Mouse (Mus musculus) midbrain, embryonic 11.5 days (tissue): ENCODE data around the gene Atp6v0b. TPM values are rescaled to one million over a fixed set of nuclear protein-coding genes. Genes with fewer than 3 reads are reported as not detected.

Experiments
- ATAC-seq: fragments of 200-750 bp; cut with Nextera tagmentation; 2 replicates; pipeline ENCODE4 v1.8.0; 2017; ENCODE audit warnings: moderate TSS enrichment, moderate library complexity; ENCODE audit not compliant: low FRiP score
- DNase-seq: peaks from one replicate; pipeline ENCODE4 v3.0.0; 2015; ENCODE audit warnings: low spot score; ENCODE audit errors: missing footprints
- H3K27ac ChIP-seq: fragments of 300-500 bp; sonication (generic); 2 replicates; pipeline ENCODE4 v1.5.1; 2014; ENCODE audit warnings: low read depth, low read length
- H3K27me3 ChIP-seq: fragments of 300-500 bp; sonication (generic); 2 replicates; pipeline ENCODE4 v1.6.1; 2014; ENCODE audit warnings: mild to moderate bottlenecking, low read length, moderate library complexity, mixed read lengths; ENCODE audit not compliant: control insufficient read depth, insufficient read depth
- H3K36me3 ChIP-seq: fragments of 300-500 bp; sonication (generic); 2 replicates; pipeline ENCODE4 v1.6.1; 2014; ENCODE audit warnings: mild to moderate bottlenecking, low read length, moderate library complexity, mixed read lengths; ENCODE audit not compliant: control insufficient read depth, insufficient read depth
- H3K4me1 ChIP-seq: fragments of 300-500 bp; sonication (generic); 2 replicates; pipeline ENCODE4 v1.6.1; 2014; ENCODE audit warnings: low read length; ENCODE audit not compliant: control insufficient read depth, insufficient read depth
- H3K4me2 ChIP-seq: fragments of 300-500 bp; sonication (generic); 2 replicates; pipeline ENCODE4 v1.6.1; 2014; ENCODE audit warnings: mild to moderate bottlenecking, moderate library complexity
- H3K4me3 ChIP-seq: fragments of 300-500 bp; sonication (generic); 2 replicates; pipeline ENCODE4 v1.5.1; 2014; ENCODE audit warnings: low read depth, low read length
- H3K9ac ChIP-seq: fragments of 300-500 bp; sonication (generic); 2 replicates; pipeline ENCODE4 v1.6.1; 2014; ENCODE audit warnings: low read length
- H3K9me3 ChIP-seq: fragments of 300-500 bp; sonication (generic); 2 replicates; pipeline ENCODE4 v1.6.1; 2016; ENCODE audit warnings: low read length; ENCODE audit not compliant: control insufficient read depth
- WGBS: fragments of 180-500 bp; shearing (Covaris S2); extraction: QIAGEN DNeasy Blood & Tissue Kit; methylation state at CpG from one replicate; pipeline ENCODE4 v1.1.7; 2014; 5-methylcytosine and 5-hydroxymethylcytosine counted together
- polyA plus RNA-seq: library from polyadenylated mRNA; unstranded; fragments of >200 nt; fragmentation: Nextera tagmentation; extraction: Ambion mirVana; gene quantifications from 2 replicates; pipeline ENCODE4 v1.2.1, GENCODE M21; 2014

The Atp6v0b gene
- polyA plus RNA-seq, 1 experiment from 2014 or later = 216 TPM

DNA sequence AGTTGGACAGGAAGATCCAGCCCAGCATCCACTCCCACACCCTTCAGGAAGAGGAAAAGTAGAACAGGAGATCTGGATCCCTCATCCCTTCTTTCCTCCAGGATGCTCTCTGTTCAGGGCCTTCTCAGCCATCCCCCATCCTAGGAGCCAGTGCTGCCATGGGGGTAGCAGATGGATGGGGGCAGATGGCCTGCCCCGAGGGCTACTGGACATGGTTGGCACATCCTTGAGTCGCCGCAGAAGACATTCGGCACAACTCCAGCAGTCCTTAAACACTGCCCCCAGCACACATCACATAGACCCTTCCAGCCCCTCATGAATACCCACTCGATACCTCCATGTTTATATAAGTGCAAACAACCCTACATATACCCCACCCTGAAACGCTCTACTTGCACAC is 8.9 kb upstream of the Atp6v0b start:
- Histone ChIP-seq H3K9me3 (no peaks in the 10 kb centered on the region), H3K27ac (no peak overlapping the region), H3K9ac (no peak overlapping the region), H3K4me1 (peaks cover 6% of the 10 kb centered on the region), H3K4me3 (no peak overlapping the region), H3K27me3 (no peaks in the 10 kb centered on the region), H3K4me2 (no peak overlapping the region), H3K36me3 (peaks cover 17% of the 10 kb centered on the region)
- DNase-seq (no peak), ATAC-seq (no peak)
- WGBS = 98% methylated on average over 6 of the region's 6 CpGs

DNA sequence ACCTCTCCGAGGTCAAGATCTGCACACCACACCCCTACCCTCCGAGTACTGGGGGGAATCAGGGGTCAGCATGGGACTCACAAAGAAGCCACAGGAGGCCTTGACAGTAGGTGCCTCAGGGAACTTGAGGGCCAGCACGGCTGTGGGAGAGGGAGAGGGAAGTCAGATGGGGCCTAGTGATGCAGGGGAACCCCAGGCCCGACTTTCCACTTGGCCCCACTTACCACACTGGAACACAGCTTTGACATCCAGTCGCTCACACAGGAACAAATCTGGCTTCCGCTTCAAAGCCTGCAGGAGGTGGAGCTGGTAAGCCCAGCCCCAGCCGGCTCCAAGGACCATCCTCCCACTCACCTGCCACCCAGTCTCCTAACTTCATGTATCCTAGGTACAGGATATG is 8.2 kb upstream of the Atp6v0b start:
- peaks cover 9% of the 10 kb centered on the region for H3K4me1 ChIP-seq
- H3K4me3 ChIP-seq = no peak overlapping the region
- no peaks in the 10 kb centered on the region for H3K9me3 ChIP-seq
- H3K4me2 ChIP-seq = no peak overlapping the region
- no peak overlapping the region for H3K27ac ChIP-seq
- ATAC-seq (no peak), DNase-seq (no peak)
- no peaks in the 10 kb centered on the region for H3K27me3 ChIP-seq
- no peak overlapping the region for H3K9ac ChIP-seq
- 83% methylated on average over 7 of the region's 7 CpGs for WGBS
- peaks cover 17% of the 10 kb centered on the region for H3K36me3 ChIP-seq

DNA sequence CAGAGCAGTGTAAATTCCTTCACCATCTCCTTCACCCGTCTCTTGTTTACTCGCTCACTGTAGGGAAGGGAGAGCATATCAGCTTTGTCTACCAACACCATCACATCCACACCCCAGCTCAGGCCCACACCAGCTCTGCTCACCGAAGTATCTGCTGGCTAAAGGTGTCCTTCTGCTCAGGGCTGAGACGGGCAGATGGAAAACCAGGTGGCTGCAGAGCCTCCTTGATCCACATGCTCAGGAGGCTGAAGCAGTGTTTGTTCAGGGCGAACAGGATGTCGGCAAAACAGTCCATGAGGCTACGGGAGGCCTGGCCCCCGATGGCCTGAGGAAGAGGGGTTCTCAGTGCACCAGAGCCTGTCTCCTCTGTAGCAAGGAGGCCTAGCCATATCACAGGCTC is 7.5 kb upstream of the Atp6v0b start:
- peaks cover 9% of the 10 kb centered on the region for H3K4me1 ChIP-seq
- no peak for ATAC-seq
- DNase-seq = no peak
- H3K27me3 ChIP-seq = no peaks in the 10 kb centered on the region
- no peak overlapping the region for H3K27ac ChIP-seq
- H3K9ac ChIP-seq = no peak overlapping the region
- peaks cover 14% of the 10 kb centered on the region for H3K36me3 ChIP-seq
- 88% methylated on average over 8 of the region's 8 CpGs for WGBS
- no peak overlapping the region for H3K4me3 ChIP-seq
- H3K9me3 ChIP-seq = no peaks in the 10 kb centered on the region
- H3K4me2 ChIP-seq = no peak overlapping the region

DNA sequence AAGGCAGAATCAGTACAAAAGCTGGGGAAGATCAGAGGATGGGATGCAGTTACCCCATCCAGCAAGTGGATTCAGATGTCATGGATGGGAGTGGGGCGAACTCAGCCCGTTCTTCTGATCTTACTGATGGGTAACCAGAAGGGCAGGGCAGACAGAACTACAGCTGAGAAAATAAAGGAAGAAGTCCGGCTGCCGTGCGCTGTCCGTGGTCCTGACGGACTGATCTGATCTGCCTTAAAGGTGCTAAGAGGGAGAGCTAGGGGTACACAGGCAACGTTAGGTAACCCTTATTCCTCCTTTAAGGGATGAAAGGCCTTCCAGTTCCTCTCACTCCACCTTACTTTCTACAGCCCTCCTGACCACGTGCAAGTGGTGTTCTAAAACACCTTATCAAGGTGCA is 6.2 kb upstream of the Atp6v0b start:
- Histone ChIP-seq H3K27ac (no peak overlapping the region), H3K27me3 (no peaks in the 10 kb centered on the region), H3K9me3 (no peaks in the 10 kb centered on the region), H3K9ac (no peak overlapping the region), H3K4me3 (no peak overlapping the region), H3K36me3 (peaks cover 8% of the 10 kb centered on the region; the same call in 1 of the 2 replicates), H3K4me1 (peaks cover 9% of the 10 kb centered on the region), H3K4me2 (no peak overlapping the region)
- DNase-seq (peak; percentile 91), ATAC-seq (no peak)
- 29% methylated on average over 9 of the region's 9 CpGs for WGBS

DNA sequence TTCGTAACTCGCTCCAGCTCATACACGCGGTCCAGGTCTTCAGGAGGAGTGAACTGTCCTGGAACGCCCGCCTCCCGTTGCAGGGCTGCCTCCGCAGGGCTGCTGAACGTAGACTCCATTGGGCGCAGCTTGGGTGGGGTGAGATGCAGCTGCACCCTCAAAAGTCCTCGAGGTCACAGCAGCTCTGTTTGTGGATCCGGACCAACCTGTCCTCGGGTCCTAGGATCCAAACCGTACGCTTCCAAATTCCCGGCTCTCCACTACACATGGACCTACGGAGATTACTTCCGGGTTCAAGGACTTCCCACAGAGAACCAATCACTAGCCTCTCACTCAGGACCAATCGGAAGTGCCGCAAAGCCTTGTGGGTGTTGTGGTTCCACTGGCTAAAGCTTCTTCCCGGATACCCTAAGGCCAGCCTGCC is 4.6 kb upstream of the Atp6v0b start, which contains the start of gene Dph2:
Gene Dph2 (minus strand): TSS at position 295 of the 424 bp plus-strand sequence.
- H3K27me3 ChIP-seq = no peaks in the 10 kb centered on the region
- peak within 1 kb of the TSS; percentile 55 for H3K4me2 ChIP-seq
- H3K4me1 ChIP-seq = peaks cover 13% of the 10 kb centered on the region
- WGBS = under 1% methylated on average over 21 of the region's 21 CpGs
- peak within 1 kb of the TSS; percentile 74 for H3K4me3 ChIP-seq
- no peaks in the 10 kb centered on the region for H3K9me3 ChIP-seq
- no peak within 1 kb of the TSS for H3K27ac ChIP-seq
- peaks cover 8% of the 10 kb centered on the region; the same call in 1 of the 2 replicates for H3K36me3 ChIP-seq
- peak; percentile 98 for DNase-seq
- ATAC-seq = peak; percentile 87
- peak within 1 kb of the TSS; percentile 60 for H3K9ac ChIP-seq

DNA sequence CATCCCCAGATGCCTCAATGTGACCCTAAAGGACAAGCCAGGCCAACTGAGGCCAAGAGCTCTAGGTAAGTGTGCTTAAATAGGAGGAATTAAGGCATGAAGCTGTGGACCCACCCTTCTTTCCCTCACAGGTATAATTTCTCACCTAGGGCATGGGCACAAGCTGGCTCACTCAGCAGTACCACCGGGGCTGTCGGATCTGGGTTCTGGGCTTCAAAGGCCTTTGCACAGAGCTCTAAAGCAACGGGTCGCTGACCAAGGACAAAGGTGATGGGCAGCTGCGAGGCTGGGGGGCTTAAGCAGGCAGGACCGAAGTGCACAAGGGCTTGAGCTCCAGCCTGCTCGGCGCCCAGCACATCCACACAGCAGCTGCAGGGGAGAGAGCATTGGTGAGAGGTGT is 3.6 kb upstream of the Atp6v0b start:
- Histone ChIP-seq H3K36me3 (peaks cover 6% of the 10 kb centered on the region; the same call in 1 of the 2 replicates), H3K4me3 (peak overlapping the region; percentile 74), H3K9me3 (no peaks in the 10 kb centered on the region), H3K27me3 (no peaks in the 10 kb centered on the region), H3K4me1 (peaks cover 20% of the 10 kb centered on the region), H3K4me2 (peak overlapping the region; percentile 55), H3K9ac (no peak overlapping the region), H3K27ac (no peak overlapping the region)
- no peak for ATAC-seq
- DNase-seq = no peak
- 43% methylated on average over 8 of the region's 8 CpGs for WGBS

DNA sequence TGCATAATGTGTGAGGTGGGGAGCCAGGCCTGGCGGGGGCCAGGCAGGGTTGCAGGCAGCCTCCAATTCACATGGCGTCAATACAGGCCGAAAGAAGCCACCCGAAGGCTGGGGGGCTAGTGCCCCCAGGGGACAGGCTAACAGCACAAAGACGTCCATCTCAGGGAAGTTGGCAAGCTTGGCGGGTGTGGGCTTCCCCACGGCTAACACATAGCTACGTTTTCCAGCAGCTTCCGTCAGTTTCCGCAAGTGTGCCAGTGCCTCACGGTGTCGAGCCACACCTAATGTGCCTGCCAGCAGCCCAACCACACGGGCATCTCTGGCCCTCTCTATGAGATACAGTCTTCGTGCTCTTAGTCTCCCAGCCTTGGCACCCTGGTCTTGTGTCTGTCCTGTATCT is 2.9 kb upstream of the Atp6v0b start:
- no peak overlapping the region for H3K4me3 ChIP-seq
- no peak overlapping the region for H3K9ac ChIP-seq
- H3K4me1 ChIP-seq = peaks cover 20% of the 10 kb centered on the region
- no peaks in the 10 kb centered on the region for H3K9me3 ChIP-seq
- H3K27ac ChIP-seq = no peak overlapping the region
- no peak for ATAC-seq
- no peak for DNase-seq
- no peaks in the 10 kb centered on the region for H3K27me3 ChIP-seq
- no peak overlapping the region for H3K4me2 ChIP-seq
- H3K36me3 ChIP-seq = peaks cover 3% of the 10 kb centered on the region; the same call in 1 of the 2 replicates
- 93% methylated on average over 14 of the region's 14 CpGs for WGBS

DNA sequence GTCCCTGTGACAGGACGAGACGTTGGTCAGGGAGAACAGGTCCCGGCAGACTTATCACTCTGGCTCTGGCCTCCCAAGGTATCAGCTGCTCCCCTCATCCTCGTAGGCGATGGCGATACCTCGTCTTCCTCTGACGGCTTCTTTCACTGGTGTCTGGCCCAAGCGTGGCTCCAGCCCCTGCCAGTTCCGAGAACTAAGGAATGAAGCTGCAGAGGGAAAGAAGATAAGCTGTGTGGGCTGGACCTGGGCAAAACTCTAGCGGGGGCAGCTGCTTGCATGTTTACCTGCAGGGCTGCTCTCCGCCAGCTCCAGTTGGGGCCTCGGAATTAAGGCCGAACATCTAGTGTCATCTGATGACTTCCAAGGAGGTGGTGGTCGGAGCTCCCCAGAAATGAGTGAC is 2.3 kb upstream of the Atp6v0b start:
- ATAC-seq = no peak
- H3K4me3 ChIP-seq = no peak overlapping the region
- WGBS = 94% methylated on average over 15 of the region's 15 CpGs

DNA sequence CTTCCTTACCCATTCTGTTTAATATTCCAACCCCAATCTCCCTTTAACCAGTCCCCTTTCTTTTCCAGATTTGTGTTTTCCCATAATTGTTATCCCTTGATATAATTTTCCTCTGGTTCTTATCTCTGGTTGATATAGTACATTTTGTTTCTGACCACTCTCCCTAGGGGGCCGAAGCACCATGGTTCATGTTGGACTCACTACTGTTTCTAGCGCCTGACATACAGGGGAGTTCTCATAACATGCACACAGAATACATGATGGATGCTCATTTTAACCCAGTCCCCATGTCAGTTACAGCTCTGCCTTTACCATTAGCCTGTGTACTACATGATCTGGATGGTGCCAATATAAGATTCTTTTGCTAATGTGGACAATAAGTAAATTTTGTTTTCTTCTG is 787 bp upstream of the Atp6v0b start:
- Histone ChIP-seq H3K36me3 (peaks cover 2% of the 10 kb centered on the region; the same call in 1 of the 2 replicates), H3K4me1 (peaks cover 27% of the 10 kb centered on the region), H3K27ac (no peak overlapping the region), H3K27me3 (no peaks in the 10 kb centered on the region), H3K9ac (no peak overlapping the region), H3K4me3 (peak overlapping the region; percentile 87; the same call in 1 of the 2 replicates), H3K9me3 (no peaks in the 10 kb centered on the region), H3K4me2 (no peak overlapping the region)
- DNase-seq (no peak), ATAC-seq (no peak)
- WGBS = 75% methylated on average over 2 of the region's 2 CpGs

More for the DNA sequence above, 2.3 kb upstream of the Atp6v0b start:
- H3K27me3 ChIP-seq = no peaks in the 10 kb centered on the region
- peaks cover 2% of the 10 kb centered on the region; the same call in 1 of the 2 replicates for H3K36me3 ChIP-seq
- H3K9ac ChIP-seq = no peak overlapping the region
- H3K27ac ChIP-seq = no peak overlapping the region
- no peaks in the 10 kb centered on the region for H3K9me3 ChIP-seq
- H3K4me1 ChIP-seq = peaks cover 20% of the 10 kb centered on the region
- H3K4me2 ChIP-seq = no peak overlapping the region
- no peak for DNase-seq
